Mouse (Mus musculus): ENCODE measurements around the gene Ezh1. TPM values are rescaled to one million over a fixed set of nuclear protein-coding genes. Genes with fewer than 3 reads are reported as not detected.

The Ezh1 gene
- polyA plus RNA-seq, 1 experiment: 44.8 TPM

DNA sequence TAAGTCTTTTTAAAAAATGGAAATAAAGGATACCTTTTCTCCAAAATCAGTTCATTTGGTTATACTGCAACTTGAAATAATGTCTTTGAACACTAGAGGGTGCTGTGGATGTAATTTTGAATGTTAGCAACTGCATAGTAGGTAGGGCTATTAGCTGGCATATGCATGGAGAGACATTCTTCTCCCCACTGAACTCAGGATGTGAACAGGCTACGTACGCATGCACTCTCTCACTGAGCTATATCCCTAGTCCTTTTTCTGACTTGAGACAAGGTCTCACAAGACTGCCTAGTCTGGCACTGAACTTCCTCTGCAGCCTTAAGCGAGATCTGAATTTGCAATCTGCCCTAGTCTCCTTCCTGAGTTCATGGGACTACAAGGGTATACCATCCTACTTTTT is 14.3 kb downstream of the Ezh1 start:
- H3K36me3 ChIP-seq (ENCODE audit: control insufficient read depth, insufficient read depth, low read length): peaks cover 11% of the 10 kb centered on the region
- no peaks in the 10 kb centered on the region for H3K27me3 ChIP-seq (replicated peaks; ENCODE audit: control insufficient read depth, insufficient read depth, low read length)
- 30% methylated on average over 3 of the region's 3 CpGs for WGBS
- peak; percentile 30; the same call in 1 of the 2 replicates for TF ChIP-seq CTCF (conservative IDR thresholded peaks at IDR 0.05; ENCODE audit: insufficient read depth, insufficient read length, low read depth, low read length)
- no peak for TF ChIP-seq POLR2A (IDR thresholded peaks at IDR 0.05; ENCODE audit: low read depth, low read length)
- H3K4me3 ChIP-seq (ENCODE audit: insufficient read depth, low read depth, low read length): no peak overlapping the region
- peak; percentile 86 for DNase-seq
- H3K27ac ChIP-seq (ENCODE audit: insufficient read depth, low read depth, low read length): no peak overlapping the region
- H3K4me1 ChIP-seq (ENCODE audit: control insufficient read depth, insufficient read depth, low read length): peaks cover 2% of the 10 kb centered on the region; the same call in 1 of the 2 replicates

DNA sequence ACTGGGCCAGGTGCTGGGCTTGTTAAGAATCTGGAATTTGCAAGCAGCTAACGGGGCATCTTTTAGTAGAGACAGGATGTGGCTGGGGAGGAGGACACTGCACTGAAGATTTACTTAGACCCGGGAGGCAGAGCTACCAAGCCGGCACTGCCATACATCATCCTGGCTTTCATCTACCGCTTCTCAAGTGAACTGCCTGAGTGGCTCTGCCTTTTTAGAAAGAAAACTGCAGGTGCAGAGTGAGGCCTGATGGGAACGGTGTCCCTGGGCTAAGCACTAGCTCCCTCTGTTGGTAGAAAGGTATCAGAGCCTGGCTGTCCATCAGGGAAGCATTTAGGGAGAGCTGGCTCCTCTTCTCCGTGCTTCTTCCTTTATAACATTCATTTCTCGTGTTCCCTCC is 25.3 kb downstream of the Ezh1 start:
- TF ChIP-seq CTCF (conservative IDR thresholded peaks at IDR 0.05; ENCODE audit: insufficient read depth, insufficient read length, low read depth, low read length): peak; percentile 78
- no peak for TF ChIP-seq POLR2A (IDR thresholded peaks at IDR 0.05; ENCODE audit: low read depth, low read length)
- DNase-seq: peak; percentile 39
- no peak overlapping the region for H3K4me3 ChIP-seq (ENCODE audit: insufficient read depth, low read depth, low read length)
- WGBS: 29% methylated on average over 7 of the region's 7 CpGs
- H3K27me3 ChIP-seq (replicated peaks; ENCODE audit: control insufficient read depth, insufficient read depth, low read length): no peaks in the 10 kb centered on the region
- no peaks in the 10 kb centered on the region for H3K4me1 ChIP-seq (ENCODE audit: control insufficient read depth, insufficient read depth, low read length)
- no peak overlapping the region for H3K27ac ChIP-seq (ENCODE audit: insufficient read depth, low read depth, low read length)
- peaks cover 7% of the 10 kb centered on the region for H3K36me3 ChIP-seq (ENCODE audit: control insufficient read depth, insufficient read depth, low read length)

- Histone ChIP-seq H3K4me1 (ENCODE audit: control insufficient read depth, insufficient read depth, low read length) (no peaks in the 10 kb centered on the region), H3K27me3 (replicated peaks; ENCODE audit: control insufficient read depth, insufficient read depth, low read length) (no peaks in the 10 kb centered on the region), H3K4me3 (ENCODE audit: insufficient read depth, low read depth, low read length) (no peak overlapping the region), H3K36me3 (ENCODE audit: control insufficient read depth, insufficient read depth, low read length) (peaks cover 7% of the 10 kb centered on the region), H3K27ac (ENCODE audit: insufficient read depth, low read depth, low read length) (no peak overlapping the region)
- no peak for DNase-seq
- TF ChIP-seq CTCF (conservative IDR thresholded peaks at IDR 0.05; ENCODE audit: insufficient read depth, insufficient read length, low read depth, low read length): no peak
- no peak for TF ChIP-seq POLR2A (IDR thresholded peaks at IDR 0.05; ENCODE audit: low read depth, low read length)
- WGBS: 98% methylated on average over 3 of the region's 3 CpGs
These were observed 26.7 kb downstream of the Ezh1 start for GRCm38 (mm10) chr11:101199555-101199954.

DNA sequence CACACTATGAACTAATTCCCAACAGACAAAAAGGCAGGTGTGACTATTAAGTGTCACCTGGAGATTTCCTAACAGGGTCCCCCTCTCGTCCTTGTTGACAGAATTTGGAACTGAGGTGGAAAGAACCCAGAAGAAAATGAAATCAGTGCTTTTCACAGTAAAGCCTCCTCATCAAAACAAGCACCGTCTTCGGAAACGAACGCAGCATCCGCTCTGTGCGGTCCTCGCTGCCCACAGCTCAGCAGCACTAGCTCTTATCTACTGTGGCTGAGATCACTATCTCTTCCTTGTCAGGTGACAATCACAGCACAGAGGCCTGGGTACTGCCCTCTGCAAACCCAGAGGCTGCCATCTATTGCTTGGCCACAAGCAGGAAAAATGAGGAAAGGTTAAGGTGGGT is 30.1 kb downstream of the Ezh1 start:
- Histone ChIP-seq H3K36me3 (ENCODE audit: control insufficient read depth, insufficient read depth, low read length) (peaks cover 7% of the 10 kb centered on the region; the same call in 1 of the 2 replicates), H3K4me3 (ENCODE audit: insufficient read depth, low read depth, low read length) (no peak overlapping the region)
- WGBS: 87% methylated on average over 8 of the region's 8 CpGs

DNA sequence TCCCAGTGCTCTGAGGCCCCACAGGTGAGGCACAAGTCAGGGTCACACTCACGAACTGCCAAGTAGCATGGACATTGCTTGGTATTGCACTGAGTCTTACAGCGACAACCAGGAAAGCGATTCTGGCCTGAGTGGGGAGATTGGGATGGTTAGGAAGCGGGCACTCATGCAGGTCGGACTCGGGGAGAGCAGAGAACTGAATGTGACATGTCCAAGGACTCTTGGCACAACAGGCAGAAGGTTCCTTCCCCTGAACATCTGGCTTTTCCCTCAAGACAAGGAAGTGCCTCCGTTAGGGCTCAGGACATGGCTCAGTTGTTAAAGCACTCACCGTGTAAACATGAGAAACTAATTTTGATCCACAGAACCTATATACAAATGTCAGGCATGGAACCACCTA is 30.7 kb downstream of the Ezh1 start:
- no peak for DNase-seq
- 77% methylated on average over 8 of the region's 8 CpGs for WGBS
- no peak overlapping the region for H3K27ac ChIP-seq (ENCODE audit: insufficient read depth, low read depth, low read length)
- no peaks in the 10 kb centered on the region for H3K4me1 ChIP-seq (ENCODE audit: control insufficient read depth, insufficient read depth, low read length)
- no peak for TF ChIP-seq CTCF (conservative IDR thresholded peaks at IDR 0.05; ENCODE audit: insufficient read depth, insufficient read length, low read depth, low read length)
- TF ChIP-seq POLR2A (IDR thresholded peaks at IDR 0.05; ENCODE audit: low read depth, low read length): no peak
- H3K27me3 ChIP-seq (replicated peaks; ENCODE audit: control insufficient read depth, insufficient read depth, low read length): no peaks in the 10 kb centered on the region
- H3K4me3 ChIP-seq (ENCODE audit: insufficient read depth, low read depth, low read length): no peak overlapping the region
- peaks cover 6% of the 10 kb centered on the region; the same call in 1 of the 2 replicates for H3K36me3 ChIP-seq (ENCODE audit: control insufficient read depth, insufficient read depth, low read length)

More for the DNA sequence above, 30.1 kb downstream of the Ezh1 start:
- H3K27me3 ChIP-seq (replicated peaks; ENCODE audit: control insufficient read depth, insufficient read depth, low read length): no peaks in the 10 kb centered on the region
- TF ChIP-seq CTCF (conservative IDR thresholded peaks at IDR 0.05; ENCODE audit: insufficient read depth, insufficient read length, low read depth, low read length): no peak
- no peak for TF ChIP-seq POLR2A (IDR thresholded peaks at IDR 0.05; ENCODE audit: low read depth, low read length)
- no peaks in the 10 kb centered on the region for H3K4me1 ChIP-seq (ENCODE audit: control insufficient read depth, insufficient read depth, low read length)
- DNase-seq: no peak
- H3K27ac ChIP-seq (ENCODE audit: insufficient read depth, low read depth, low read length): no peak overlapping the region

- Histone ChIP-seq H3K27ac (ENCODE audit: insufficient read depth, low read depth, low read length) (no peak overlapping the region), H3K4me1 (ENCODE audit: control insufficient read depth, insufficient read depth, low read length) (no peaks in the 10 kb centered on the region), H3K4me3 (ENCODE audit: insufficient read depth, low read depth, low read length) (no peak overlapping the region), H3K27me3 (replicated peaks; ENCODE audit: control insufficient read depth, insufficient read depth, low read length) (no peaks in the 10 kb centered on the region), H3K36me3 (ENCODE audit: control insufficient read depth, insufficient read depth, low read length) (peaks cover 5% of the 10 kb centered on the region; the same call in 1 of the 2 replicates)
- no peak for DNase-seq
- WGBS: 52% methylated on average over 1 of the region's 1 CpGs
- TF ChIP-seq POLR2A (IDR thresholded peaks at IDR 0.05; ENCODE audit: low read depth, low read length) (no peak), CTCF (conservative IDR thresholded peaks at IDR 0.05; ENCODE audit: insufficient read depth, insufficient read length, low read depth, low read length) (no peak)
These were observed 31.2 kb downstream of the Ezh1 start for GRCm38 (mm10) chr11:101195101-101195500.

DNA sequence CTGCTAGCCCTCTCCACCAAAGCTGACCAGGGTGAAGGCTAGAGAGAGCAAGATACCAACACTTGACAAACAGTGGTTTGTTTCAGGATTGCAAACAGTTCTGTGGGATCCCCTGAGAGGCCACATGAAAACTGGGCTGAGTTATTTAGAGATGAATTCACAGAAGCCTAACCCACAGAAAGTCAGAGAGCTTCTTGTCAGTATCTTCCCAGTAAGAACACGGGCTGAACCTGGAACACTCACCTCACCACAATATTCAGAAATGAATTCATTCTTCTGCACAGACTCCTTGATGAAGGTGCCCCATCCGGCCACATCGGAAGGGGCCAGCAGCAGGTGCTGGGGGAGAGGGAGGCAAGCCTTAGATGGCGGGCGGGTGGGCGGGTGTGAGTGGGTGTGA is 31.6 kb downstream of the Ezh1 start:
- Histone ChIP-seq H3K4me1 (ENCODE audit: control insufficient read depth, insufficient read depth, low read length) (no peaks in the 10 kb centered on the region), H3K27ac (ENCODE audit: insufficient read depth, low read depth, low read length) (no peak overlapping the region), H3K27me3 (replicated peaks; ENCODE audit: control insufficient read depth, insufficient read depth, low read length) (no peaks in the 10 kb centered on the region), H3K4me3 (ENCODE audit: insufficient read depth, low read depth, low read length) (no peak overlapping the region), H3K36me3 (ENCODE audit: control insufficient read depth, insufficient read depth, low read length) (peaks cover 5% of the 10 kb centered on the region; the same call in 1 of the 2 replicates)
- DNase-seq: no peak
- WGBS: 68% methylated on average over 6 of the region's 6 CpGs
- TF ChIP-seq POLR2A (IDR thresholded peaks at IDR 0.05; ENCODE audit: low read depth, low read length) (no peak), CTCF (conservative IDR thresholded peaks at IDR 0.05; ENCODE audit: insufficient read depth, insufficient read length, low read depth, low read length) (no peak)
